In genomic region chr4:129030746-129031145, GRCm38 (mm10) we compare ENCODE assay signal across 13 mouse cellular contexts.
"Had no signal": no experiment of that assay in that cellular context is flagged by ENCODE, and none has a peak within 500 bp of the region (broad histone marks: within the 10 kb centered on the region; RNA-seq: fewer than 3 reads in every experiment).

No protein-coding gene starts in this region.

- H3K27me3 ChIP-seq: neural tube, embryonic 12.5 days had no signal

- H3K36me3 ChIP-seq: midbrain, embryonic 10.5 days; midbrain, embryonic 12.5 days; neural tube, embryonic 12.5 days had no signal

- H3K9me3 ChIP-seq: midbrain, embryonic 10.5 days; midbrain, embryonic 12.5 days; neural tube, embryonic 12.5 days had no signal

- H3K27ac ChIP-seq: midbrain, embryonic 10.5 days; midbrain, embryonic 12.5 days; neural tube, embryonic 12.5 days had no signal

- ATAC-seq: midbrain, embryonic 16.5 days had no signal

- H3K9ac ChIP-seq: lung, embryonic 14.5 days; midbrain, embryonic 12.5 days; neural tube, embryonic 12.5 days had no signal

- H3K4me1 ChIP-seq: midbrain, embryonic 12.5 days had no signal

- DNase-seq: lung, embryonic 14.5 days; lung, postnatal 10 days; lung, postnatal 4 days; midbrain, embryonic 14.5 days; right cerebral cortex, postnatal 14 days; thymus, adult 18-20 months; thymus, postnatal 14 days; thymus, postnatal 36 days had no signal

- H3K4me2 ChIP-seq: lung, embryonic 14.5 days; midbrain, embryonic 12.5 days; neural tube, embryonic 12.5 days had no signal

- H3K4me3 ChIP-seq: midbrain, embryonic 10.5 days; midbrain, embryonic 12.5 days; myocyte; neural tube, embryonic 12.5 days had no signal
